Mouse (Mus musculus) lung, adult 10 weeks (tissue): Measurements from ENCODE around the gene Dazl. TPM values are rescaled to one million over a fixed set of nuclear protein-coding genes. Genes with fewer than 3 reads are reported as not detected.

Experiments
- polyA plus RNA-seq: library from polyadenylated mRNA; stranded (reverse); fragments of 350-450 nt; fragmentation: Illumina TruSeq; extraction: RNeasy Lipid Tissue Mini Kit (QIAGEN cat#74804); gene quantifications from one replicate; pipeline ENCODE4 v1.2.3, GENCODE M21; 2014; ENCODE audit warnings: low read depth, low replicate concordance; ENCODE audit not compliant: insufficient read depth

Gene Dazl
- polyA plus RNA-seq, result not detected

GRCm38 (mm10) chr17:50293241-50293731 lies at the start of gene Dazl:
TSS of gene Dazl (minus strand) at chr17:50293636.

Other genes with a start within 250 kb of the Dazl start
- gene Rftn1, start 103.0 kb downstream of the Dazl start, polyA plus RNA-seq, result 13.4 TPM
- 3.9 TPM for gene Plcl2, start 215.8 kb upstream of the Dazl start, polyA plus RNA-seq